Mouse (Mus musculus) limb, embryonic 13.5 days (tissue): ENCODE data around the gene Ndufs8. TPM values are rescaled to one million over a fixed set of nuclear protein-coding genes. Genes with fewer than 3 reads are reported as not detected.

ENCODE experiments used
- ATAC-seq: fragments of 200-750 bp; cut with Nextera tagmentation; 2 replicates; pipeline ENCODE4 v1.8.0; 2017; ENCODE audit warnings: low read depth, moderate number of reproducible peaks, moderate TSS enrichment; ENCODE audit not compliant: low FRiP score
- H3K27ac ChIP-seq: fragments of 300-500 bp; sonication (generic); 2 replicates; pipeline ENCODE4 v1.5.1; 2015; ENCODE audit warnings: inconsistent platforms, mild to moderate bottlenecking, moderate library complexity
- H3K27me3 ChIP-seq: fragments of 300-500 bp; sonication (generic); 2 replicates; pipeline ENCODE4 v1.6.1; 2015; ENCODE audit warnings: mild to moderate bottlenecking, inconsistent platforms
- H3K36me3 ChIP-seq: fragments of 300-500 bp; sonication (generic); 2 replicates; pipeline ENCODE4 v1.6.1; 2015; ENCODE audit warnings: inconsistent platforms, mild to moderate bottlenecking, moderate library complexity
- H3K4me1 ChIP-seq: fragments of 300-500 bp; sonication (generic); 2 replicates; pipeline ENCODE4 v1.6.1; 2015; ENCODE audit warnings: inconsistent platforms
- H3K4me2 ChIP-seq: fragments of 300-500 bp; sonication (generic); replicated peaks from 2 replicates; pipeline ENCODE4 v1.6.1; 2015; ENCODE audit warnings: inconsistent platforms, mild to moderate bottlenecking, moderate library complexity
- H3K4me3 ChIP-seq: fragments of 300-500 bp; sonication (generic); 2 replicates; pipeline ENCODE4 v1.5.1; 2015; ENCODE audit warnings: moderate library complexity, mild to moderate bottlenecking, inconsistent platforms
- H3K9ac ChIP-seq: fragments of 300-500 bp; sonication (generic); 2 replicates; pipeline ENCODE4 v1.6.1; 2015; ENCODE audit warnings: mild to moderate bottlenecking, inconsistent platforms
- H3K9me3 ChIP-seq: fragments of 300-500 bp; sonication (generic); 2 replicates; pipeline ENCODE4 v1.6.1; 2016; ENCODE audit warnings: inconsistent platforms
- WGBS: fragments of 180-500 bp; shearing (Covaris S2); methylation state at CpG from one replicate; pipeline ENCODE4 v1.1.7; 2015; 5-methylcytosine and 5-hydroxymethylcytosine counted together
- polyA plus RNA-seq: library from polyadenylated mRNA; unstranded; fragments of >200 nt; fragmentation: Nextera tagmentation; extraction: Ambion mirVana; gene quantifications from 2 replicates; pipeline ENCODE4 v1.2.1, GENCODE M21; 2015

The Ndufs8 gene
- polyA plus RNA-seq, 1 experiment from 2014 or later, result 259 TPM

DNA sequence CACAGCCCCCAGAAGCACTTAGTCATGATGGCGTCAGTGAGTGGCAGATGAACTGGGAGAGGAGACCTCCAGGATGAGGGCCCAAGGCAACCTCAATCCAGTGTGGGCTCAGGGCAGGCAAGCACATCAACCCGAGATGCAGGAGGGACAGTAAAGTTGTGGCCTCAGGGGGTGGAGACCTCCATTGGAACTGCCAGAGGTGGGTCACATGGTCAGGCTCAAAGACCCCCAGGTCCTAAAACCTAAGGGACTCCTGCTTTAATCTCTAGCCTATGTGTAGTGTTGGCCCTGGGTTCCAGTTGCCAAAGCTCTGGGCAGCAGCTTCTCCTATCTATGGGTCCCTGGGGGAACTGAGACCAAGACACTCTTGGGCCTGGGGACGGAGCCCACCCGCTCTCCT is 16.2 kb upstream of the Ndufs8 start:
- H3K36me3 ChIP-seq, result no peaks in the 10 kb centered on the region
- H3K27ac ChIP-seq, result peak overlapping the region; percentile 63; the same call in 1 of the 2 replicates
- H3K4me2 ChIP-seq, result no peak overlapping the region
- H3K4me1 ChIP-seq, result peaks cover 30% of the 10 kb centered on the region
- H3K27me3 ChIP-seq, result no peaks in the 10 kb centered on the region
- no peak for ATAC-seq
- WGBS, result 70% methylated on average over 4 of the region's 4 CpGs
- H3K9me3 ChIP-seq, result no peaks in the 10 kb centered on the region
- no peak overlapping the region for H3K4me3 ChIP-seq
- H3K9ac ChIP-seq, result no peak overlapping the region

DNA sequence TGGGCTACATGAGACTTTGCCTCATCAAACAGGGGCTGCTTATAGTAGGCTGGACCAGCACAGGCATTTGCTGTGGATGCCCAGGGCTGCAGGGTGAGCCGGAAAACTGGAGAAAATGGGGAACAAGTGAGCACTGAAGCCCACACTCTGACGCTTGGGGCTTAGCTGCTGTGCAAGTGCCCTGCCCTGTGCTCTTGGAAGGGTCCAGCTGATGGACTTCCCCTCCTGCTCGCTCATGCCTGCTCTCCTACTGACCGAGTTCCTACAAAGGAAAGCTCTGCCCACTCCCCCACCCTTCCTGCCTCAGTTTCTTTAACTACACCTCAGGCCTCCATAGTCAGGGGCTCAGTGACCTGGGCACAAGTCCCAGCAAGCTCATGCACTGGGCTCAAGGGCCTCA is 15.4 kb upstream of the Ndufs8 start:
- 83% methylated on average over 4 of the region's 4 CpGs for WGBS
- Histone ChIP-seq H3K4me3 (no peak overlapping the region), H3K27ac (no peak overlapping the region), H3K9ac (no peak overlapping the region), H3K4me2 (no peak overlapping the region), H3K36me3 (no peaks in the 10 kb centered on the region), H3K4me1 (peaks cover 34% of the 10 kb centered on the region), H3K9me3 (no peaks in the 10 kb centered on the region), H3K27me3 (no peaks in the 10 kb centered on the region)
- no peak for ATAC-seq

GRCm38 (mm10) chr19:3926685-3927084 is 14.1 kb upstream of the Ndufs8 start:
- no peak overlapping the region for H3K27ac ChIP-seq
- H3K9ac ChIP-seq, result no peak overlapping the region
- ATAC-seq, result no peak
- 67% methylated on average over 6 of the region's 6 CpGs for WGBS
- H3K27me3 ChIP-seq, result no peaks in the 10 kb centered on the region
- H3K4me1 ChIP-seq, result peaks cover 34% of the 10 kb centered on the region
- H3K9me3 ChIP-seq, result no peaks in the 10 kb centered on the region
- no peak overlapping the region for H3K4me3 ChIP-seq
- H3K36me3 ChIP-seq, result no peaks in the 10 kb centered on the region
- H3K4me2 ChIP-seq, result no peak overlapping the region

- peaks cover 34% of the 10 kb centered on the region for H3K4me1 ChIP-seq
- no peak overlapping the region for H3K4me2 ChIP-seq
- no peaks in the 10 kb centered on the region for H3K36me3 ChIP-seq
- H3K27ac ChIP-seq, result no peak overlapping the region
- WGBS, result 70% methylated on average over 3 of the region's 3 CpGs
- H3K4me3 ChIP-seq, result no peak overlapping the region
- no peaks in the 10 kb centered on the region for H3K9me3 ChIP-seq
- no peak overlapping the region for H3K9ac ChIP-seq
- H3K27me3 ChIP-seq, result no peaks in the 10 kb centered on the region
- ATAC-seq, result no peak
Observed at GRCm38 (mm10) chr19:3926279-3926678, 13.7 kb upstream of the Ndufs8 start.

GRCm38 (mm10) chr19:3925859-3926258 is 13.3 kb upstream of the Ndufs8 start:
- Histone ChIP-seq H3K4me3 (no peak overlapping the region), H3K27ac (no peak overlapping the region), H3K9me3 (no peaks in the 10 kb centered on the region), H3K4me1 (peaks cover 34% of the 10 kb centered on the region), H3K27me3 (no peaks in the 10 kb centered on the region), H3K36me3 (no peaks in the 10 kb centered on the region), H3K9ac (no peak overlapping the region), H3K4me2 (no peak overlapping the region)
- 75% methylated on average over 6 of the region's 6 CpGs for WGBS
- ATAC-seq, result no peak

DNA sequence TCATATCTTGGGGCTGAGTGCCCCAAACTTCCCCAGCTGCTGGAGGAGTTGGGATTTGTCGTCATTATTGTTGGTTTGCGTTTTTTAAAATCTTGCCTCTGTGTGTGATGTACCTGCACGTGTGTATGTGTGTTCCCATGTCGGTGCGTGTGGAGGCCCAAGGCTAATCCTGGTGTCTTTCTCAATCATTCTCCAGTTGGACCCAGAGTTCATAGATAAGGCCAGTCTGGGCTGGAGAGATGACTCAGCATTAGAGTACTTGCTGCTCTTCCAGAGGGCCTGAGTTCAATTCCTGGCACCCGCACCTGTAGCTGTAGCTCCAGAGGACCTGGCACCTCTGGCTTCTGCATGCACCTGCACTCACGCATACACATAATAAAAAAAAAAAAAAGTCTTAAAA is 12.3 kb upstream of the Ndufs8 start:
- no peak for ATAC-seq
- no peak overlapping the region for H3K27ac ChIP-seq
- no peaks in the 10 kb centered on the region for H3K27me3 ChIP-seq
- no peak overlapping the region for H3K4me3 ChIP-seq
- no peak overlapping the region for H3K9ac ChIP-seq
- H3K4me2 ChIP-seq, result no peak overlapping the region
- H3K9me3 ChIP-seq, result no peaks in the 10 kb centered on the region
- H3K4me1 ChIP-seq, result peaks cover 24% of the 10 kb centered on the region
- 90% methylated on average over 7 of the region's 7 CpGs for WGBS
- H3K36me3 ChIP-seq, result no peaks in the 10 kb centered on the region

GRCm38 (mm10) chr19:3924190-3924589 is 11.6 kb upstream of the Ndufs8 start:
- Histone ChIP-seq H3K4me2 (no peak overlapping the region), H3K4me3 (no peak overlapping the region), H3K4me1 (peaks cover 17% of the 10 kb centered on the region), H3K36me3 (no peaks in the 10 kb centered on the region), H3K27ac (peak overlapping the region; percentile 49; the same call in 1 of the 2 replicates), H3K27me3 (no peaks in the 10 kb centered on the region), H3K9me3 (no peaks in the 10 kb centered on the region), H3K9ac (no peak overlapping the region)
- no peak for ATAC-seq
- 84% methylated on average over 8 of the region's 8 CpGs for WGBS

- WGBS, result 56% methylated on average over 13 of the region's 13 CpGs
- peak; percentile 31; the same call in 1 of the 2 replicates for ATAC-seq
Observed at GRCm38 (mm10) chr19:3923586-3923985, 11.0 kb upstream of the Ndufs8 start.

GRCm38 (mm10) chr19:3922661-3923371 is 10.2 kb upstream of the Ndufs8 start:
- no peak overlapping the region for H3K4me3 ChIP-seq
- no peaks in the 10 kb centered on the region for H3K36me3 ChIP-seq
- no peaks in the 10 kb centered on the region for H3K9me3 ChIP-seq
- H3K9ac ChIP-seq, result no peak overlapping the region
- 55% methylated on average over 10 of the region's 10 CpGs for WGBS
- H3K27ac ChIP-seq, result no peak overlapping the region
- H3K27me3 ChIP-seq, result no peaks in the 10 kb centered on the region
- no peak for ATAC-seq
- H3K4me1 ChIP-seq, result peaks cover 11% of the 10 kb centered on the region; the same call in 1 of the 2 replicates
- H3K4me2 ChIP-seq, result no peak overlapping the region

More at GRCm38 (mm10) chr19:3923586-3923985, 11.0 kb upstream of the Ndufs8 start:
- Histone ChIP-seq H3K9ac (no peak overlapping the region), H3K36me3 (no peaks in the 10 kb centered on the region), H3K4me1 (peaks cover 11% of the 10 kb centered on the region; the same call in 1 of the 2 replicates), H3K4me3 (no peak overlapping the region), H3K4me2 (no peak overlapping the region), H3K27me3 (no peaks in the 10 kb centered on the region), H3K9me3 (no peaks in the 10 kb centered on the region), H3K27ac (peak overlapping the region; percentile 49; the same call in 1 of the 2 replicates)

DNA sequence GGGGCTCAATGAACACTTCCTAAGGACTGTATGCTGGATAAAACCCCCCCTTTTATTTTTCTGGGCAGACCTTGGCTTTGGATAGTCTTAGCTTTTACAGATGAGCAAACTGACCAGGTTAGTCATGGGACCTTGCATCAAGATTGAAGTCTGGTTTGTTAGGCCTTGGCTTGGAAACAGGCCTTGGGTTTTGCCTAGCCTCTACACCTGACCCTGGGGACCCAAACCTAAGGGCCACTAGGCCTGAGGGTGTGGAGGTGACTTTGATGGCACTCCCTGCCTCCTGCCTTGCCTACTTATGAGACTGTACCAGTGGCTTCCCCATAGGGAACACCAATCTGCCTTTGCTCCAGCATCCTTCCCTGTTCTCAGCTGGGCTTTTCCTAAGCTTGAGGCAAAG is 7.4 kb upstream of the Ndufs8 start:
- Histone ChIP-seq H3K27ac (no peak overlapping the region), H3K36me3 (no peaks in the 10 kb centered on the region), H3K4me1 (0 out of 2 replicates have a peak, but pooled peaks cover 4% of the 10 kb centered on the region), H3K27me3 (no peaks in the 10 kb centered on the region), H3K9me3 (no peaks in the 10 kb centered on the region), H3K9ac (no peak overlapping the region), H3K4me2 (no peak overlapping the region), H3K4me3 (no peak overlapping the region)
- ATAC-seq, result no peak

GRCm38 (mm10) chr19:3916727-3917126 is 4.2 kb upstream of the Ndufs8 start:
- H3K4me3 ChIP-seq, result no peak overlapping the region
- H3K4me2 ChIP-seq, result no peak overlapping the region
- ATAC-seq, result no peak
- WGBS, result 74% methylated on average over 11 of the region's 11 CpGs
- H3K27ac ChIP-seq, result no peak overlapping the region
- H3K9ac ChIP-seq, result no peak overlapping the region
- H3K4me1 ChIP-seq, result peaks cover 13% of the 10 kb centered on the region
- no peaks in the 10 kb centered on the region for H3K27me3 ChIP-seq
- H3K9me3 ChIP-seq, result no peaks in the 10 kb centered on the region
- no peaks in the 10 kb centered on the region for H3K36me3 ChIP-seq

DNA sequence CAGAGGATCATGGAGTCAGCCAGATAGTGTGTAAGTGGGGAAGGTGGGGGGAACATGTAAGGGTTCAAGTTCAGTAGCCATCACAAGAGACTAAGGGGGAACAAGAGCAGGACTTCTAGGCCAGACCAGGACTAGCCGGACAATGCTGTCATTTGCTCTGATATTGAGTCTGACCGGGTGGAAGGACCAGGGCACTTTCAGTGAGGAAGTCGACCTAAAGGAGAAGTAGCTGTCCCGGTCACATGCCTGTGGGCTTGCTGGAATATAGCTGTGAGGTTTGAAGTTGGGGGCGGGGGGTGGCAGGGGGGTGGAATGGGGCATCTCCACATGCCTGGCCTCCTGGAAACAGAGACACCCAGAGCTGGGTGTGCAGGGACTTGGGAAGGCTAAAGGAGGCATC is 2.0 kb upstream of the Ndufs8 start:
- H3K36me3 ChIP-seq, result peaks cover 19% of the 10 kb centered on the region
- H3K27ac ChIP-seq, result no peak overlapping the region
- H3K4me3 ChIP-seq, result no peak overlapping the region
- no peak overlapping the region for H3K9ac ChIP-seq
- 89% methylated on average over 5 of the region's 5 CpGs for WGBS
- H3K9me3 ChIP-seq, result no peaks in the 10 kb centered on the region
- H3K4me1 ChIP-seq, result peaks cover 18% of the 10 kb centered on the region
- no peak overlapping the region for H3K4me2 ChIP-seq
- ATAC-seq, result no peak
- H3K27me3 ChIP-seq, result no peaks in the 10 kb centered on the region

- H3K4me2 ChIP-seq, result peak overlapping the region; percentile 81
- ATAC-seq, result no peak
- no peaks in the 10 kb centered on the region for H3K9me3 ChIP-seq
- 88% methylated on average over 8 of the region's 8 CpGs for WGBS
- H3K27me3 ChIP-seq, result no peaks in the 10 kb centered on the region
- H3K4me3 ChIP-seq, result peak overlapping the region; percentile 68
- H3K9ac ChIP-seq, result peak overlapping the region; percentile 59
- peak overlapping the region; percentile 73; the same call in 1 of the 2 replicates for H3K27ac ChIP-seq
- H3K36me3 ChIP-seq, result peaks cover 28% of the 10 kb centered on the region
- H3K4me1 ChIP-seq, result peaks cover 18% of the 10 kb centered on the region
Observed at GRCm38 (mm10) chr19:3913692-3914091, 1.1 kb upstream of the Ndufs8 start.
